Mouse (Mus musculus): ENCODE measurements at regions not wholly inside any gene's neighbourhood (a gene's known extent, or its start where the extent isn't known, plus 50 kb on each side); places are given as distances from the start of the nearest gene placed in this dataset.

DNA sequence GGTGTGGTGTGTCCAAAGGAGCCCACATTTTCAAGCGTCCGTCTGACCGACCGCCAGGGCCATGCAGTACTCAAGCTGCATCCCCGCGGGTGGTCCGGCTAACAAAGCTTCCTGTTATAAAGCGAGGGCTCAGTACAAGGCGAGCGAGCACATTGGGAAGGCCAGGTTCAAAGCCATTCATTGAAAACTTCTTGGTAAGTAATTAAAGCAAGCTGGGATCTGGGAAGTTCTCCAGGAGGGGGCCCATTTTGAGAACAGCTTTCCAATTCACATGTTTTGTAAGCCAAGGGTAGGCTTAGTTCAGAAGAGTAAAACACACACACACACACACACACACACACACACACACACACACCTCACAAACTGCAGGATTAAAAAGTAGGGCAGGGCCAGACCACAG, 57.3 kb upstream of the Prep start:
- Histone ChIP-seq H3K27ac (ENCODE audit: insufficient read depth, low read depth, low read length) (no peak overlapping the region), H3K4me1 (ENCODE audit: control insufficient read depth, insufficient read depth, low read length) (no peaks in the 10 kb centered on the region), H3K4me3 (ENCODE audit: insufficient read depth, low read depth, low read length) (no peak overlapping the region)
- TF ChIP-seq CTCF (IDR thresholded peaks at IDR 0.05; ENCODE audit: insufficient read depth, low read depth, low read length) = no peak
- no peak for TF ChIP-seq POLR2A (IDR thresholded peaks at IDR 0.05; ENCODE audit: insufficient read depth, low read depth, low read length)
- 41% methylated on average over 10 of the region's 10 CpGs for WGBS

DNA sequence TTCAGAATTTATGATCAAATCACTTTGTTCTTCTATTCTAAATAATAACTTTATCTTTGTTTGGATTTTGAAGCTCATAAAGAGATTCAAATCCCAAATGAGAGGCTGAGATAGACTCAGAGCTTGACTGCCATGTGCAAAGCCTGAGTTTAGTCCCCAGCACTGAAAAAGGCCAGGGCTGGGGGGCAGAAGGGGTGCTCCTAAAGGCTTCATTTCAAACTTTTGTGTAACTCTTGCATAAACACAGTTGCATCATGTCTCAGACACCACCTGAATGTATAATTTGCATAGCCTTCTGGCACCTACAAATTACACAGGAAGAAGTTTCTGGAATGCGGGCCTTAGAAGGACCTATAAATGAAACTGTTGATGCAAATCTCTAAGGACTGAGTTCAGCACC, 57.8 kb upstream of the Prep start:
- Histone ChIP-seq H3K27ac (ENCODE audit: insufficient read depth, low read depth, low read length) (no peak overlapping the region), H3K4me3 (ENCODE audit: insufficient read depth, low read depth, low read length) (no peak overlapping the region), H3K4me1 (ENCODE audit: control insufficient read depth, insufficient read depth, low read length) (no peaks in the 10 kb centered on the region)
- TF ChIP-seq POLR2A (IDR thresholded peaks at IDR 0.05; ENCODE audit: insufficient read depth, low read depth, low read length) (no peak), CTCF (IDR thresholded peaks at IDR 0.05; ENCODE audit: insufficient read depth, low read depth, low read length) (no peak)
- 58% methylated on average over 1 of the region's 1 CpGs for WGBS

DNA sequence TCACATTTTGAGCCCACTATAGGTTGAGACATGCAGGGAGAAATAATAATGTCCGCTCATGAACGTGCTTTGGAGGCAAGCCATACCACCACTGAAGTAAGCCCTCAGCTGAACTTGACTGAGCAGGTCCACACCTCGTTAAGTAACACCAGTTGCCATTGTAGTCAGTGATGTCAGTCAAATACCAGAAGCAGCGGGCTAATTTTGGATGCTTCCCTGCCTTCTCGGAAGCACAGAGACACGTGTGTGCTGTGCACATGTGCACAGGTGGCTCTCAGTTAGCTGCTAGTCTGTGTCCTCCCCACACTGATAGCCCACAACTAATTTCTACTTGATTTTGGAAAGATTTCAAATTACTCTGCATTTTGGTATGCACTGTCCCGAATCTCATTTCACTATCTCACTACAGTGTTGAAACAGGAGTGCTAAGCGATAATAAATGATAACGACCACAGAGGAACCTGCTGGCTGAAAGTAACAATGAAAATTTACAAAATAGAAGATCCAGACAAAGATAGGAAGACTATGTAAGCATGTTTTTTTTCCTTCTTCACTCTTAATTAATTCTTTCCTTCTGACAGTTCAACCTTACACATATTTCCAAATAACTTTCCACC, 62.9 kb upstream of the Prep start:
- 78% methylated on average over 9 of the region's 9 CpGs for WGBS
- Histone ChIP-seq H3K4me1 (ENCODE audit: control insufficient read depth, insufficient read depth, low read length) (peaks cover 9% of the 10 kb centered on the region), H3K27ac (ENCODE audit: insufficient read depth, low read depth, low read length) (no peak overlapping the region), H3K4me3 (ENCODE audit: insufficient read depth, low read depth, low read length) (no peak overlapping the region)
- TF ChIP-seq CTCF (IDR thresholded peaks at IDR 0.05; ENCODE audit: insufficient read depth, low read depth, low read length) (no peak), POLR2A (IDR thresholded peaks at IDR 0.05; ENCODE audit: insufficient read depth, low read depth, low read length) (no peak)

DNA sequence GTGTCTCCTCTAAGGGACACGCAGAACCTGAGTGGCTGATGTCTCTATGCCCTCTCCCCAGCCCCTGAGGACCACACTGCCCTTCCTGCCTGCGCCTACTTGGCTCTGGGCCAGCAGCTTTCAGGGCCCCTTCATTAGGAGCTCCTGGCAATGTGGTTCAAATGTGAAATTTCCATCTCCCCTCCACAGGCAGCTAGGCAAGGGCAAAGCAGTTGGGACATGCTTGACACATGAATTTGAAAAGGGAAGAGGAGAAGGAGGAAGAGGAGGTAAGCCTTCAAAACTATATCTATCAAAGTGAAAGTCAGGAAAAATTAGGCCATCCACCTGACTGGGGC, 63.7 kb upstream of the Prep start:
- WGBS = 59% methylated on average over 2 of the region's 2 CpGs
- H3K4me1 ChIP-seq (ENCODE audit: control insufficient read depth, insufficient read depth, low read length) = peaks cover 9% of the 10 kb centered on the region
- TF ChIP-seq POLR2A (IDR thresholded peaks at IDR 0.05; ENCODE audit: insufficient read depth, low read depth, low read length) = no peak
- H3K27ac ChIP-seq (ENCODE audit: insufficient read depth, low read depth, low read length) = no peak overlapping the region
- no peak overlapping the region for H3K4me3 ChIP-seq (ENCODE audit: insufficient read depth, low read depth, low read length)

DNA sequence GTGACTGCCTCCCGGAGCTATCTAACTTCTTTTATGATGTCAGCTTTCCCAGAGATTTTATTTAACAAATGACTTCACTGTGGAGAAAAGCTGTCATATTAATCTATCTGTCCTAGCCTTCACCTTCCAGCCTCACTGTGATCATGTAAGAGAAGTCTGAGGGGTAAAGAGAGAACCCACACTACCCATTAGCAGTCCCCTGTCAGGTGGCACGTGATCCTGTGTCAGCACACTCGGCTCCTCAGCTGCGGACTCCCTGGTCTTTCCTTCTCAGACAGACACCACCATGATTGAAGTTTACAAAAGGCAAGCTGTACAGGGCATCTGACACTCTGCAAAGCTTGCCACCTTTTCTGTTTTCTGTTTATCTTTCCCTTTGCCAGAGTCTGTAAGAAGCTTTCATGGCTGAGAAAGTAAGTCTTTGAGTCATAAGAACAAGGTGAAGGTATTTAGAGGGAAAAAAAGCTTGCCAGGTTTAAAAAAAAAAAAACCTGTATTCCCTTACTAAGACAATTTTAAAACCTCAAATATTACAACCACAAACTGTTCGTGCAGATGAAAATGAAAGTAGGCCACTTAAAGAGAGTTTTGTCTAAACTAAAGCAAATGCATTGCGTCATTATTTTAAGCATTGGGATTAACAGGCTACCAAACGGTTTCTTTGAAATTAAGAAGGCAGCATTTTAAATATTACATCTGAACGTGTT, 64.2 kb upstream of the Prep start:
- TF ChIP-seq POLR2A (IDR thresholded peaks at IDR 0.05; ENCODE audit: insufficient read depth, low read depth, low read length) (no peak), CTCF (IDR thresholded peaks at IDR 0.05; ENCODE audit: insufficient read depth, low read depth, low read length) (no peak)
- no peak overlapping the region for H3K4me3 ChIP-seq (ENCODE audit: insufficient read depth, low read depth, low read length)
- WGBS = 73% methylated on average over 8 of the region's 8 CpGs
- H3K27ac ChIP-seq (ENCODE audit: insufficient read depth, low read depth, low read length) = no peak overlapping the region
- H3K4me1 ChIP-seq (ENCODE audit: control insufficient read depth, insufficient read depth, low read length) = peaks cover 9% of the 10 kb centered on the region

DNA sequence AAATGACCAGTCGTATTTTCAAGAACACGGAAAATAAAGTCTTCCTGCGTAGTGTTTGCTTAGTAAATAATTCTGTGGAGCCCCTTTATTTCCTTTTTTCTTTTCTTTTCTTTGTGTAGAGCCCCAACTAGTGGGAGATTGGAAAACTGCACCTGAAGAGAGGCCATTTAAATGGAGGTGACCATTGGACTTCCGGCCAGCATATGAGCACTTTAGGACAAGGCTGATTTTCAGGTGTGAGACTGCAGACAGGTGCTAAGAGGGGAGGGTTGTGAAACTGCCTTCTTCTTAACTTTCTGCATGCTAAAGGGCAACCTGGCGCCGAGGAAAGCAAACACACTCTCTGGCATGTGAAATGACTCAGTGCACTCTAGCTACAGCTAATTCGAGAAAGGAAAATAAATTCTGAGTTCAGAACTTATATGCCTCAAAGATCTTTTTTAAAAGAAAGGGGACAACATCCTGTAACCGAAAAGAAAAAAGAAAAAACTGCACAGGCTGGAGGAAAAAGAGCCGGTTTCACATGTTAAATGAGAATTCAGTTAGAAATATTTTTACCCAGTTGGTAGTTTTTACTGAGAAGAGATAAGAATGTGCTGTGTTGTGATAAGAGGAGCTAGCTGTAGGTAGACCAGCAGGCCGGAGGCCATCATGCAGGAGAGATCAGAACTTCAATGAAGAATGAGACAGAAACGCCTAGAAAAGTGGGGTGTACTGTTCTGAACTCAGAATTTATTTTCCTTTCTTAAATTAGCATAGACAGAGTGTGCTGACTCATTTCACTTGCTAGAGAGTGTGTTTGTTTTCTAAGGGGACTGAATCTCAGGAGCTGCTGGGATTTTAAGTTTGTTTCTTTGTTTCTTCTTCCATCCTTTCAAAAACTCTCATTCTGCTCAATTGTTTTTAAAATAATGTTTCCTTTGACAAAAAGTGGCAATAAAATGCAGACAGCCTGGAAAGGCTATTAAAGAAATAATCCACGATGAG, 65.8 kb upstream of the Prep start:
- peak overlapping the region; percentile 75; the same call in 1 of the 2 replicates for H3K27ac ChIP-seq (ENCODE audit: insufficient read depth, low read depth, low read length)
- WGBS = 27% methylated on average over 12 of the region's 12 CpGs
- H3K4me3 ChIP-seq (ENCODE audit: insufficient read depth, low read depth, low read length) = no peak overlapping the region; the same call in 1 of the 2 replicates
- TF ChIP-seq POLR2A (IDR thresholded peaks at IDR 0.05; ENCODE audit: insufficient read depth, low read depth, low read length) = no peak
- no peak for TF ChIP-seq CTCF (IDR thresholded peaks at IDR 0.05; ENCODE audit: insufficient read depth, low read depth, low read length)
- peaks cover 16% of the 10 kb centered on the region for H3K4me1 ChIP-seq (ENCODE audit: control insufficient read depth, insufficient read depth, low read length)

DNA sequence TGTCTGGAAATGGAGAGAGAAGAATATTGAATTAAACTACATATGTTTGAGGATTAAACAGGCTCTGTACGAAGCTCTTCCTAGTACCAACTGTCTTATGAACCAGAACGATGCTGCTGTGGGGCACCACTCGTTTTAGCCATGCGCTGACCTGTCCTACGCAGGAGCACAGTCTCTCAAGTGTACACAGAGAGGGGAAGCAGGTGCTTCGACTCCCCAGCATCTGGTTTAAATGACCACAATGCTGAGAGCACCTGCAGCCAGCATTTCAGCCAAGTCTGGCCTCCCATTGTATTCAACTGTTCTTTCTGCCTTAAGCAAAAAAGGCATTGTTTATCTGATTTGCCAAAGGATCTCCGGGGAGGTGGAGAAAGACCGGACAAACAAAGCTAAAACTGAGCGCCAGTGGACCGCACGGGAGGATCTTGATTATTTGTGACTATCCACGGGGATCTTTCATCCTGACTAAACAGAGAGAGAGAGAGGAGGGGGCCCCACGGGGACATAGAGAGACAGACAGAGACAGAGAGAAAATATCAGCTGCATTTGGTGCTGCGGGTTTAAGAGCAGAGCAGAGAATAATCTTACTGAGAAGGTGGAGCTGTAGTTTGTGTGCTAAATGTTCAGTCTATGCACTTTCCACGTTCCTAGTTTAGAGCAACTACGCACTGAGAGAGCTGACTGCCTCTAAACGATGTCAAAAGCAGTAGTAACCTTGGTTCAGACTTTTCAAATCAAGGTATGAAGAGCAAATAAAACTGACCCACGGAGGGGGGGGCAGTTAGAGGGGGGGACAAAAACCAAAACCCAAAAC, 66.8 kb upstream of the Prep start:
- TF ChIP-seq CTCF (IDR thresholded peaks at IDR 0.05; ENCODE audit: insufficient read depth, low read depth, low read length) = no peak
- no peak for TF ChIP-seq POLR2A (IDR thresholded peaks at IDR 0.05; ENCODE audit: insufficient read depth, low read depth, low read length)
- Histone ChIP-seq H3K27ac (ENCODE audit: insufficient read depth, low read depth, low read length) (peak overlapping the region; percentile 39; the same call in 1 of the 2 replicates), H3K4me1 (ENCODE audit: control insufficient read depth, insufficient read depth, low read length) (peaks cover 16% of the 10 kb centered on the region), H3K4me3 (ENCODE audit: insufficient read depth, low read depth, low read length) (peak overlapping the region; percentile 35)
- 15% methylated on average over 18 of the region's 18 CpGs for WGBS

DNA sequence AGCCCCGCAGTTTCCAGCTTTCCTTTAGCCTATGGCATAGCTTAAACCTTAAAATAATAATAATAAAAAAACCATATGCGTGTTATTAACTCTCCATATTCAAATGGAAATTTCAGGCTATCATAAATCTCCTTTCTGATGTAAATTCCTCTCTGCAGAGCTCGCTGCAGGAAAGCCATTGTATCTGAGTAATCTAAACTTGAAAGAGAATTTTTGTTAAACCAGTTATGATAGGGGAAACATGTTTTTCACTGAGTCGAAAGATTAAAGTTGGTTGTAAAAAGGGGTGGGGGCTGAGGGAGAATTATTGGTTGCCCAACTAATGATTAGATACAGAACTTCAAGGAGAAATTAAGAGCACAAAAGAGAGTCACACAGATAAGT, 69.1 kb upstream of the Prep start:
- WGBS = 57% methylated on average over 4 of the region's 4 CpGs
- peaks cover 13% of the 10 kb centered on the region for H3K4me1 ChIP-seq (ENCODE audit: control insufficient read depth, insufficient read depth, low read length)
- no peak overlapping the region for H3K27ac ChIP-seq (ENCODE audit: insufficient read depth, low read depth, low read length)
- TF ChIP-seq POLR2A (IDR thresholded peaks at IDR 0.05; ENCODE audit: insufficient read depth, low read depth, low read length) (no peak), CTCF (IDR thresholded peaks at IDR 0.05; ENCODE audit: insufficient read depth, low read depth, low read length) (no peak)
- no peak overlapping the region for H3K4me3 ChIP-seq (ENCODE audit: insufficient read depth, low read depth, low read length)
